Mouse (Mus musculus): ENCODE results near the gene Pvrig.
"Not testable (repeated sequence)": the region's sequence is repeated elsewhere in the genome, so short reads cannot be mapped to it uniquely, and the experiment has no call there.

Pvrig gene

DNA sequence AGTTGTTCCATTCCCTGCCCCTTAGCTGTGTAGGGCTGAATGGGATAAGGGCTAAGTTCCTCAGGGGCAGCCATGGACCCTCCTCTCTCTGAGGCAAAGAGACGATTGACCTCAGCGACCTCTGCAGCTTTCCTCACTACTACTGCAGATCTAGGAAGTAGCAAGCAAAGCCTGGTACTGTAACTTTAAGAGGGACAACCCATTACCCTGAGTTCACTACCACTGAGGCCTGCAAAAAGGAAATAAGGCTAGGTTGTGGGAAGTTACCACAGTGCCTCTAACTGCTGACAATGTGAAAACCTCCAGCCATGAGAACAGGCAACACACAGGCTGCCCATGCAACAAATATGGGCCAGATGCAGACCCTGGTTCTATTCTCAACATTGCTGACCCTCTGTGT, at the start of gene Pvrig:
Gene Pvrig, plus strand, starts transcription at position 301 of the 400 bp plus-strand sequence.
- no peak for DNase-seq

DNA sequence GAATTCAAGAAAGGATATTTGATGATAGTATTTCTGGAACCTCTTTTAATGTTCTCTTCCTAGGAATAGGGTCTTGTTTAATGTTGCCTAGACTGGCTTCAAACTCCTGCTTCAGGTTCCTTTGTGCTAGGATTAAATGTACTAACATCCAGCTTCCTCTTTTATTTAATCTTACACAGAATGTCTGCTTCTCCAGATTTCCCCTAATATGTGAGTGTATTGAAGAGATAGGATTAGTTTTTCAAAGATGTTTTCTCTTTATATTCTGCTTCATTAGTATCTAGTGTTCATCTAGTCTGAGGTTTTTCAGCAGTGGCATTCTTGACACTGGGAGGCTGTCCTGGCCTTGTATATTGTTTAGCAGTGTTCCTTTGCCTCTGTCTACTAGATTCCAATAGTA, 47.6 kb upstream of the Pvrig start:
- no peak for DNase-seq

DNA sequence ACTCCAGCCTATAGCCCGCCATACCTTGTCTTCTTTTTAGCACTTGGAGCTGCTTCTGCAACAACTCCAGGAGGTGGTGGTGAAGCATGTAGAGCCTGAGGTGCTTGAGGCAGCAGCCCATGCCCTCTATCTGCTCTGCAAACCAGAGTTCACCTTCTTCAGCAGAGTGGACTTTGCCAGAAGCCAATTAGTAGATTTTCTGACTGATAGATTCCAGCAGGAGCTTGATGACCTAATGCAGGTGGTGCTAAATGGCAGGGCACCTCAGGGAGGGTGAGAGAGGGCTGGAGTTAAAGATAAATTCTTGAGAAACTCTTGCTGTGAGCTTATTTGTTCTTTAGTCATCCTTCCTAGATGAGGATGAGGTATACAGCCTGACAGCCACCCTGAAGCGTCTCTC, 42.1 kb upstream of the Pvrig start:
- no peak for DNase-seq

DNA sequence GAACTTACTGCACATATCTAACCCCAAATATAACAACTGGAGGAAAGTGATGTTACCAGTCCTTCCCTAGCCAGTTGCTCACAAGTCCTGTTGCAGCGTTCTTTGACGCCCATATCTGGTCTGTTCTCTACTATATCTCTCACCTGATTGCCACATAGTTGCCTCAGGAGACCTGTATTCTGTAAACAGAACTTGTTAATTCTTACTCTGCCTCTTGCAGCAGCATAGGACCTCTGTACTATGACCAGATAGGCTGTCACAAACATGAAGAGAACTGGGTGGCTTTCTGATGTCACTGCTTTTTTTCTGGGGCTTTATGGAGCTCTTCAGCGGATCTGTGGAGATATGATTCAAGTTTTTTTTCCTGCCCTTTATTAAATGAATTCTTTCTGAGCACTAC, 29.0 kb upstream of the Pvrig start:
- DNase-seq, result no peak

DNA sequence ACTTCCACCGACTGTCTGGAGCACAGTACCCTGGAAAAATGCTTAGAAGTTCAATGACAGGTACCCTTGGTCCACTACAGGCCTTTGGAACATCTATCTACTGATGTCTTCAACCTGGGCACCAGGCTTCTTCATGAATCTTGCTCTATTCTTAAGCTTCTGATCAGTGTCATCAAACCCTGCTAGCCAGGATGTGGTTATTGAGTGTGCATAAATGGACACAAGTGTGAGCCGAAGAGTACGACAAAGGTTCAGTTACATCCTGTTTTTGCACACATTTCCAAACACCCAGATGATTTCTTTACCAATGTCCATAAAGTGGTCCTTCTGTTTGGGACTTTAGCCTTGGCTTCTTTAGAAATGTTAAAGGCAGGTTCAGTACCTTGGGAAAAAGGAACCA, 1.5 kb downstream of the Pvrig start:
- DNase-seq, result no peak

DNA sequence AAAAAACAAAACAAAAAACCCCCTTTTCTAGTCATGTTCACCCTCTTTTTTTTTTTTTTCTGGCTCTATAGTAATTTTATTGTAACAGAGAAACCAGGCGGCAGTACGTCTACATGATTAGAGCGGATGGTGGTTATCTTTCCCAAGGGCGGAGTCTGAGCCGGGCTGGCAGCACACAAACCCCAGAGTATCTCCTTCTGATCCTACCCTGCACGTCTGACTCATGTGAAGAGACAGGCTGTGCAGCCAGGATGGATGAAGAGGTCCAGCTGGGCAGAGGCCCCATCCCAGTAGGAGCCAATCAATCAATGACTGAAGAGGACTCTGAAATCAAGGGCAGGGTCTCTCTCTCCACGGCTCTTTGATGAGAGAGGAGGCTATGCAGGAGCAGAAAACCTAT, 21.4 kb downstream of the Pvrig start:
- DNase-seq, result not testable (repeated sequence)

DNA sequence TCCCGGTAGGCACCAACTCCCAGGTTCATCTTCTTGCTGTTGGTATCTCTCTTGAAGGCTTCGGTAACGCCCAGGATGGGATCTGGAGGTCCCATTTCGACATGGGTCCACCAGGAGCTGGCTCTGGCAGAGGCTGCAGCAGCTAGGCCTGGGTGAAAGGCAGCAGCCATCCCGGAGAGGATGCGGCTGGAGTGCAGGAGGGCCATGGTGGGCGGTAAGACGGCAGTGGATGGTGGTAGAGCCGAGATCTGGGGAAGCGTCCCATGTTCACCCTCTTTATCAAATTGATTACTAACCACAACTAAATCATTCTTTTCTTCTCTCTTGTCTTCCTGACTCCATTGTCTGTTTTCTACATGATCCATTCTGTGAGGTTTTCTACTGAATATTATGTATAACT, 23.6 kb downstream of the Pvrig start:
- not testable (repeated sequence) for DNase-seq
